Comparison of ENCODE assay signal across 6 mouse cellular contexts in the genomic region with DNA sequence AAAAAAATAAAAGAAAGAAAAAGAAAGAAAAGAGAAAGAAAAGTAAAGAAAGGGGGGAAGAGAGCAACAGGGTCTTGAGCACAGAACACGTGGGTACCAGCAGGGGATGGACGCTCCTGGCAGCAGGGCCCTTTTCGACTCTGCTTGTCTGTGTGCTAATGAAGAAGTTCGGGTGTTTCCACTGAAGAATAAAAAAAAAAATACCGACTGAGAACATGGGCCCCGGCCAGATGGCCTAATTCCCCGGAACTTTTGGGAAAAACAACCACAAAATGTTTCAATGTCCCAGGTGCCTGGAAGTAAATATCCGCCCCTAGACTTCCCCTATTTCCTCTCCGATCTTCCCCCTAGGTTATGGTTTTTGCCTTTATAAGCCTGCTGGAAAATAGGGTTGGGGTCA.
A peak's percentile ranks its signal among the peaks of the same experiment; 100 is the strongest.
DNase-seq lines count a peak whose midpoint lies in the region; TF ChIP-seq lines count a peak whose summit lies in the region.
"Not testable (repeated sequence)": the region's sequence is repeated elsewhere in the genome, so short reads cannot be mapped to it uniquely, and the experiment has no call there.

No protein-coding gene starts in this region.

- not testable (repeated sequence) for H3K4me3 ChIP-seq in gastrocnemius, adult 2 months; layer of hippocampus, adult 2 months

- TF ChIP-seq CTCF in gastrocnemius, adult 2 months (IDR thresholded peaks at IDR 0.05); layer of hippocampus, adult 2 months (conservative IDR thresholded peaks at IDR 0.05): not testable (repeated sequence)

- DNase-seq in cerebellum, adult 9-10 months: peak; percentile 44
- peak; percentile 62 for DNase-seq in gastrocnemius, adult 2 months
- peak; percentile 92 for DNase-seq in heart, adult 11 months
- peak; percentile 28 to 33 for DNase-seq in heart, postnatal 14 days
- DNase-seq in layer of hippocampus, adult 2 months (ENCODE audit: low spot score in 2 of 2): peak in 1 of 2 experiments; percentile 20
- DNase-seq in lung, postnatal 10 days: peak; percentile 36

- intact Hi-C loops in gastrocnemius, adult 2 months (cut with DNase I): not testable (repeated sequence)
- intact Hi-C loops in heart, postnatal 14 days (cut with DNase I): loop anchor here (5.0 kb wide), 1 partner anchor 135 kb away; no protein-coding TSS in a partner anchor

- H3K27ac ChIP-seq in gastrocnemius, adult 2 months: peak overlapping the region; percentile 66
- H3K27ac ChIP-seq in layer of hippocampus, adult 2 months: peak overlapping the region; percentile 77
